Mouse (Mus musculus): ENCODE data around the gene Tcf7l1.

The Tcf7l1 gene

DNA sequence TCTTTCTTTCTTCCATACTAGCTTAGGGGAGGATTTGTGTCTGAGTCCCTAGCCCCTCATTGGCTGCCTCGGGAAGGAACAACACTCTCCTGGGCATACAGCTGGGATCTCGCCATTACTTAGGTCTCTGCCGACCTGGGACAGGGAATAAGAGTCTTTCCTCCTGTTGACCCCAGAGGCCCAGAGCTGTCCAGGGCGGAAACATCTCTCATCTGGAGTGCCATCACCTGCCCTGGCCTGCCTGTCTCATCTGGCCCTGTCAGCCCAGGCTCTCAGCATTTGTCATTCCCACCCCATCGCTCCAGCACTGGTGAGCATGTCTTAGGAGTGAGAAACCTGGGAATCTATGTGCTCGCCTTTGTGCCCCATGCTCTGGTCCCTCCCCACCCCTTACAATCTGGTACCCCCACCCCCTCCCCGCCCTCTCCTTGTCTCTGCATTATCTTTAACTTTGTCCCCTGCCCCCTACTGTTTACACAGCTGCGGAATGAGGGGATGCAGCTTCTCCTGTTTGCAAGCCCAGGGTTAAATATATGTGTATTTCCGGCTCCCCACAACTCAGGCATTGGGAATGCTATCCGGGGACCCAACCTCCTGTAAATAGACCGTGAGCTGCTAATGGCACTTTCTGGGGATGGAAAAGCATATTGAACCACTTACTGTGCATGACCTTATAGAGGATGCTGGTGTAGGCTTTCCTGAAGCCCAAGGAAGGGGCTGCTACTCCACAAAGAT lies 92.3 kb downstream of the Tcf7l1 start:
- peak; percentile 70 for DNase-seq (ENCODE audit: low spot score)

- no peak for DNase-seq (ENCODE audit: low spot score)
Observed at GRCm38 (mm10) chr6:72694791-72695204, 94.3 kb downstream of the Tcf7l1 start.

- DNase-seq (ENCODE audit: low spot score): no peak
Observed at GRCm38 (mm10) chr6:72694047-72694790, 94.8 kb downstream of the Tcf7l1 start.

- no peak for DNase-seq (ENCODE audit: low spot score)
Observed at GRCm38 (mm10) chr6:72692469-72692868, 96.6 kb downstream of the Tcf7l1 start.

- DNase-seq (ENCODE audit: low spot score): no peak
Observed at GRCm38 (mm10) chr6:72691549-72691948, 97.5 kb downstream of the Tcf7l1 start.

- DNase-seq (ENCODE audit: low spot score): no peak
Observed at GRCm38 (mm10) chr6:72690595-72690994, 98.5 kb downstream of the Tcf7l1 start.

DNA sequence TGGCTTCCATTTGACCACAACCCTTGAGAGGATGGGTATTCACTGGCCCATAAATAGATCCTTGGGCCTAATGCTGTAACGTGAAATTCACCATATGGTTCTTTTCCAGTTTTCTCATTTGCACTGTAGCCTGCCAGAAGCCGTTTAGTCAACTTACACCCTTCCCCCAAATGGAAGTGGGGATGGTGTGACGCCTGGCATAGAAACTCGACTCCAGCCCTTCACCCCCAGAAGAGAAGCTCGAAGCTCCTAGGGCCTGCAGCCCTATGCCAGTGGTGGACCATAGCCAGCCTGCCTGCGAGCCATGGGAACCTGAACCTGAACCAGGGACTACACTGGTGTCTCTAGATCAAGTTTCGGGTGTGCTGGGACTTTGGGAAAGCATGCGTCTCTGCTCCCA lies 99.1 kb downstream of the Tcf7l1 start:
- no peak for DNase-seq (ENCODE audit: low spot score)

GRCm38 (mm10) chr6:72689046-72689445 lies 100.0 kb downstream of the Tcf7l1 start:
- DNase-seq (ENCODE audit: low spot score): no peak

GRCm38 (mm10) chr6:72685165-72685564 lies 103.9 kb downstream of the Tcf7l1 start:
- no peak for DNase-seq (ENCODE audit: low spot score)

- no peak for DNase-seq (ENCODE audit: low spot score)
Observed at GRCm38 (mm10) chr6:72684260-72684805, 104.7 kb downstream of the Tcf7l1 start.

GRCm38 (mm10) chr6:72682238-72682637 lies 106.8 kb downstream of the Tcf7l1 start:
- no peak for DNase-seq (ENCODE audit: low spot score)

DNA sequence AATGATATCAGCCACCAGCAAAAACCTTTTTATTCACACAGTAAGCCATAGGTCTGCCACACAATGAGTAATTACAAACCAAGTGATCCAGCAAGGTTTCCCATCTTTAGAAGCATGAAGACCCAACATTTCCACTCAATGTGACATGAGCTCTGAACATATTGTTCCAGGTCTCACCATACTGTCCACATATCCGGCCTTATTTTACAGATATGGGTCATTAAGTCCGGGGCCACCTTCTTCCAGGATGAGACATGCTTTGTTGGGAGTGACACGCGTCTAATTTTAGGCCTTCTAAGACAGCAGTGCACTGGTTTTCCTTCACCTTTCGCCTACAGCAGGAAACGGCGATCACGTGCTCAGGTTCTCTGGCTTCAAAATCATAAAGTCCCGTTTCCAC lies 108.1 kb downstream of the Tcf7l1 start:
- no peak for DNase-seq (ENCODE audit: low spot score)

- DNase-seq (ENCODE audit: low spot score): no peak
Observed at GRCm38 (mm10) chr6:72678631-72679030, 110.4 kb downstream of the Tcf7l1 start.

- DNase-seq (ENCODE audit: low spot score): peak; percentile 87
Observed at GRCm38 (mm10) chr6:72677510-72678220, 111.4 kb downstream of the Tcf7l1 start.

GRCm38 (mm10) chr6:72677079-72677478 lies 112.0 kb downstream of the Tcf7l1 start:
- no peak for DNase-seq (ENCODE audit: low spot score)

GRCm38 (mm10) chr6:72676376-72676775 lies 112.7 kb downstream of the Tcf7l1 start:
- DNase-seq (ENCODE audit: low spot score): no peak

DNA sequence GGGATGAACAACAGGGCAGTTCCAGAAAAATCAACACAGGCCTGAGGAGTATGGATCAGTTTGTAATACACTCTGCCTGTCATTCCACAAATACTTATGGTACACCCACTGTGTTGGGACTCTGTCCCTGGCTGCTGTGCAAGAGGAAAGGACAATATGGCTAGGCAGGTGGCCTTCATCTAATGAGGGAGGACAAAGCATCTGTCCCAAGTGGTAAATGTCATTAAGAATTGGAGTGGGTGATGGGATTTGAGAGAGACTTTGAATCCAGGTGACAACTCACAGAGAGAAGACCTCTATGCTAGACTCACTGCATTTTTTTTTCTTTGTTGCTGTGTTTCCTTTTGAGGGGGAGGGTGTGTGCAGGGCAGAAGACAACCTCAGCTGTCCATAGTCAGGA lies 115.3 kb downstream of the Tcf7l1 start:
- DNase-seq (ENCODE audit: low spot score): no peak

GRCm38 (mm10) chr6:72671129-72671528 lies 117.9 kb downstream of the Tcf7l1 start:
- no peak for DNase-seq (ENCODE audit: low spot score)

DNA sequence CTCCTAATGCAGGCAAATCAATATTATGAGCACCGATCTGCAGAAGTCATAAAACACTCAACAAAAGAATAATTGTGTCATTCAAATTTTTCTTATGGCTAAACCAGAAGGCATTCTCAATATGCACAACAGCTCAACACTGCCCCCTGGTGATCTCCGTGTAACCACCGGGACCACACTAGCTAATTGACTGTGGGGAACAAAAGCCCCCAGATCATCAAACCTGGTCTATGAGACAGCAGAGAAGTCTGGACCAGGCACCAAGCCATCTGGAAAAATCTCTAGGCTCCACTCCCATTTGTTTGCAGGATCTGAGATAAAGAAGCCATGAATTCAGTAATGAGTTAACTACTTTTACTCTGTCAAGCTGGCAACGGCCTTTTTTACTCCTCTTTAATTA lies 122.0 kb downstream of the Tcf7l1 start:
- peak; percentile 68 for DNase-seq (ENCODE audit: low spot score)

DNA sequence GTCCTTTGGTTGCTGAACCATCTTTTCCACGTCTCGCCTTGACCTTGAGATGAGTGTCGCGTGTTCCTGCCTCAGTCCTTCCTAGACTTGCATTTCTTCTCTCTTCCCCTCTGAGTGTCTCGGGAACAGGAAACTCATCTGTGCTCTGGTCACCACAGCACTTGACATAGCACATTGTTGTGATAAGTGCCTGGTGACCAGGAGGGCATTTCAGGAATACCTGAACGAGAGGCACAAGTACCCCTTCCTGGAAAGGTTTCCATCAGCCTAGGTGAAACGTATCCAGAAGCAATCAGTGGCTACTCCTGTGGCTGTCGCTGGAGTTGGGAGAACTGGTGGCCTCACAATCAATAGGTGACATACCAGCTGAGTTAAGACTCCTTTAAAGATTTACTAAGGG lies 124.8 kb downstream of the Tcf7l1 start:
- no peak for DNase-seq (ENCODE audit: low spot score)

GRCm38 (mm10) chr6:72663000-72663399 lies 126.1 kb downstream of the Tcf7l1 start:
- DNase-seq (ENCODE audit: low spot score): no peak

DNA sequence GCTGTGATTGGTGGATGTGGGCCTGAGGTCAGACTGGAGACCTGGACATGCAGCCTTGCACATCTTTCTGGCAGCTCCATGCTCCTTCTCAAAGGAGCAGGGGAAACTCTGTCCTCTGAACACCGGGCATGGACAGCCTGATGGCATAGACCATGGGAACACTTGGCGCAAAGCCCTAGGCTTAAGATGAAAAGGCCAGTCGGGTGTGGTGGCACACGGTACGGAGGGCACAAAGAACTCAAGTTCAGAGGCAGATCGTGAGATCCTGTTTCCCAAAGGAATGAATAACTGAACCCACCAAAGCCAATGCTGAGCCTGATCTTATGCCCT lies 128.7 kb downstream of the Tcf7l1 start:
- DNase-seq (ENCODE audit: low spot score): no peak

All from embryo, embryonic 10 days (tissue).